Comparison of ENCODE assay signal across 9 mouse cellular contexts in the genomic region with DNA sequence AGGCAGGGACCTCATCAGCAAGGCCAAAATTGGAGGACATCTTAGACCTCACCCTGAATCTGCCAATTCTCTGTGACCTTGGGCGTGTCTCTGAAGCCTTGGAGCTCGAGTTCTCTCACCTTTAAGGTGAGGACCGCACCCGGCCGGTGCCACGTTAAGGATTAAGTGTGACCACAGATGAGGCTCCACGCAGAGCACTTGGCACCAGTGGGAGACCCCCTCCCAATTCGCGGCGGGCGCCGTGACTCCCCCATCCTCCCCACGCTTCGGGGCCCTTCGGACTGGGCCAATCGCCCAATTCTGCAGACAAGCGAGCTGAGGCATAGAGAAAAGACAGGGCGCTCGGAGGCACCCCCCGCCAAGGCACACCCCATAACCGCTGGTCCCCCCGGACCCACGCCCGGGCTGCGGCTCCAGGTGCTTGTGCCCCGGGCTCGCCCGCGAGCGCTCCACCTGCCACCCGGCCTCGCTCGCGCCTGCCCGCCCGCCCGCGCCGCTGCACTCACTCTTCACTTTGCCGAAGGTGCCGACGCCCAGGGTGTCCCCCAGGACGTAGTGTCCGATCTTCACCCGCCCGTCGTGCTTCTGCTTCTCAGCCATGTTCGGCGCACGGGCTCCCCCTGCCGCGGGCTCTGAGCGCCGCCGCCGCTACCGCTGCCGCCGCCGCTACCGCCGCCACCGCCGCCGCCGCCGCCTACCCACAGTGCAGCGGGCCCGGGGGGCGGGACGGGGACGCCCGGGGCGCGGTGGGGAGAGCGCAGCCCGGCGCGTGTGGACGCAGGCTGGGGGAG. TPM values are rescaled to one million over a fixed set of nuclear protein-coding genes. Genes with fewer than 3 reads are reported as not detected.
DNase-seq lines count a peak whose midpoint lies in the region; ATAC-seq and TF ChIP-seq lines count a peak whose summit lies in the region.
"Had no signal": no experiment of that assay in that cellular context is flagged by ENCODE, and none has a peak within 500 bp of the region (broad histone marks: within the 10 kb centered on the region; RNA-seq: fewer than 3 reads in every experiment).

Gene Prkaa2, minus strand, starts transcription at position 692 of the 791 bp plus-strand sequence.

- peak within 1 kb of the TSS; percentile 83 for H3K4me2 ChIP-seq in CH12.LX (ENCODE audit: insufficient read depth, low read depth, poor library complexity, severe bottlenecking)

- peak; percentile 75 for ATAC-seq in frontal cortex, adult (ENCODE audit: low TSS enrichment)
- 0 out of 2 replicates have a peak, but pooled peaks have one; percentile 33 for ATAC-seq in neutrophil, adult 5-6 weeks (ENCODE audit: extremely low read depth, insufficient number of reproducible peaks, low FRiP score, poor library complexity, severe bottlenecking)

- in situ Hi-C loops in CH12.LX (cut with MboI; ENCODE audit: low pct_ligation_motif_present, low pct_unique_long_range_greater_than_20kb, low sequenced_read_pairs), result no loop called here

- 1% methylated on average over 80 of the region's 80 CpGs for WGBS in lung, adult 2 months

- peaks cover 8% of the 10 kb centered on the region for H3K27me3 ChIP-seq in CH12.LX (replicated peaks)

- no peaks in the 10 kb centered on the region for H3K79me2 ChIP-seq in CH12.LX (replicated peaks; ENCODE audit: control insufficient read depth, extremely low read depth, insufficient read depth, poor library complexity, severe bottlenecking)

- no peaks in the 10 kb centered on the region for H3K9me3 ChIP-seq in CH12.LX (replicated peaks; ENCODE audit: low read length)

- TF ChIP-seq RAD21 in CH12.LX (IDR thresholded peaks at IDR 0.05; ENCODE audit: low read depth, low read length), result no peak

- dilution Hi-C loops in CH12.LX (cut with MboI; ENCODE audit: extremely low pct_ligation_motif_present, extremely low pct_unique_long_range_greater_than_20kb, low sequenced_read_pairs), result no loop called here

- peak within 1 kb of the TSS; percentile 26 to 78 (median 59) for H3K4me3 ChIP-seq in CH12.LX (replicated peaks in 1 of 3; ENCODE audit: low read depth in 2 of 3, low read length in 2 of 3, poor library complexity in 1 of 3)
- H3K4me3 ChIP-seq in lung, adult 2 months (replicated peaks; ENCODE audit: extremely low read depth, low read depth, low read length), result peak within 1 kb of the TSS; percentile 82

- no peak for TF ChIP-seq EP300 in CH12.LX (IDR thresholded peaks at IDR 0.05; ENCODE audit: low read length)

- H3K36me3 ChIP-seq in CH12.LX (replicated peaks in 1 of 2; ENCODE audit: control insufficient read depth in 1 of 2, insufficient read depth in 1 of 2, low read length in 1 of 2), result no peaks in the 10 kb centered on the region

- no peak for TF ChIP-seq CTCF in CH12.LX (conservative IDR thresholded peaks at IDR 0.05 in 1 of 2, IDR thresholded peaks at IDR 0.05 in 1 of 2; ENCODE audit: low read depth in 2 of 2, low read length in 2 of 2)
- TF ChIP-seq CTCF in lung, adult 2 months (IDR thresholded peaks at IDR 0.05; ENCODE audit: insufficient read depth, low read length), result no peak

- no peak for DNase-seq in CH12.LX (ENCODE audit: extremely low read depth)
- DNase-seq in cerebellum, adult 18-20 months, result peak; percentile 77 to 92
- peak; percentile 85 for DNase-seq in heart, postnatal 4 days
- DNase-seq in layer of hippocampus, adult 8-10 months (ENCODE audit: low spot score in 2 of 2), result peak; percentile 51 to 70
- DNase-seq in lung, adult 2 months, result peak; percentile 78
- DNase-seq in testis, postnatal 10 days (ENCODE audit: low spot score), result peak; percentile 84

- no peak for TF ChIP-seq POLR2A in CH12.LX (IDR thresholded peaks at IDR 0.05; ENCODE audit: low read depth, low read length)
- 0 out of 2 replicates have a peak, but pooled peaks have one; percentile 49 for TF ChIP-seq POLR2A in lung, adult 2 months (IDR thresholded peaks at IDR 0.05; ENCODE audit: borderline replicate concordance, extremely low read depth, low read depth, low read length)

- H3K9ac ChIP-seq in CH12.LX (ENCODE audit: insufficient read depth, low read depth), result peak within 1 kb of the TSS; percentile 65

- no peak within 1 kb of the TSS for H3K27ac ChIP-seq in CH12.LX (ENCODE audit: insufficient read depth, low read depth)

- peaks cover 0 to 3% of the 10 kb centered on the region in 2 experiments; a peak in 1 of 4 replicates for H3K4me1 ChIP-seq in CH12.LX (ENCODE audit: control insufficient read depth in 1 of 2, insufficient read depth in 2 of 2)
- H3K4me1 ChIP-seq in lung, adult 2 months (ENCODE audit: control insufficient read depth, insufficient read depth, low read length), result peaks cover 4% of the 10 kb centered on the region

TF ChIP-seq in CH12.LX, 34 proteins besides CTCF, POLR2A, EP300 and RAD21:
- TF ChIP-seq SIN3A (IDR thresholded peaks at IDR 0.05; ENCODE audit: low read length), result no peak
- TF ChIP-seq ELF1 (IDR thresholded peaks at IDR 0.05; ENCODE audit: low read depth, low read length), result no peak
- no peak for TF ChIP-seq ZC3H11A (IDR thresholded peaks at IDR 0.05; ENCODE audit: low read depth, low read length)
- TF ChIP-seq MXI1 (IDR thresholded peaks at IDR 0.05; ENCODE audit: low read depth, low read length), result 0 out of 2 replicates have a peak, but pooled peaks have one; percentile 38
- no peak for TF ChIP-seq NELFE (IDR thresholded peaks at IDR 0.05; ENCODE audit: low read depth, low read length)
- no peak for TF ChIP-seq IRF4 (IDR thresholded peaks at IDR 0.05; ENCODE audit: low read depth, low read length)
- TF ChIP-seq POLR2AphosphoS2 (IDR thresholded peaks at IDR 0.05; ENCODE audit: low read depth, low read length), result no peak
- no peak for TF ChIP-seq TBP (conservative IDR thresholded peaks at IDR 0.05; ENCODE audit: low read depth, low read length)
- no peak for TF ChIP-seq E2F4 (IDR thresholded peaks at IDR 0.05; ENCODE audit: insufficient replicate concordance, low read depth, low read length)
- 0 out of 2 replicates have a peak, but pooled peaks have one; percentile 42 for TF ChIP-seq UBTF (IDR thresholded peaks at IDR 0.05; ENCODE audit: low read depth, low read length)
- no peak for TF ChIP-seq BHLHE40 (IDR thresholded peaks at IDR 0.05; ENCODE audit: low read depth, low read length)
- TF ChIP-seq JUND (conservative IDR thresholded peaks at IDR 0.05; ENCODE audit: low read depth, low read length), result no peak

RNA-seq across cellular contexts. Expression of gene Prkaa2, which starts in this region (rescaled TPM):
- total RNA-seq in CH12.LX (2012; rRNA removed) (0.34 and 0.68 TPM in 2 replicates), CH12.LX (2014; rRNA removed) (0.23 TPM in 2 replicates)
- polyA plus RNA-seq in CH12.LX (2012; ENCODE audit: insufficient read length, low read depth), result 0.20 and 0.29 TPM in 2 replicates
- total RNA-seq in heart, postnatal 4 days (2021), result 10 to 100 TPM; 88.5 to 89.9 TPM
- total RNA-seq in layer of hippocampus, adult 8-10 months (2022), result 10 to 100 TPM; 19.1 to 21.2 (median 20.1) TPM
- polyA plus RNA-seq in lung, adult 2 months (2012; rRNA removed), result 2.7 and 5.2 TPM in 2 replicates
- total RNA-seq in neutrophil, adult 5-6 weeks (2017), result 0.12 and 0.25 TPM in 2 replicates
- total RNA-seq: MEL had no signal

Comparison
In these comparisons a context has a peak if more than half of its experiments do, and no peak if none do; other contexts are left out.
1. RNA of gene Prkaa2 (total RNA-seq): 88.5 to 89.9 TPM in heart, postnatal 4 days and 19.1 to 21.2 TPM in layer of hippocampus, adult 8-10 months; 0.23 to 0.68 TPM in CH12.LX and 0.12 to 0.25 TPM in neutrophil, adult 5-6 weeks; every median in the first group is over 10 times any median in the second.
2. RNA of gene Prkaa2 (total RNA-seq): 88.5 to 89.9 TPM in heart, postnatal 4 days; 19.1 to 21.2 TPM in layer of hippocampus, adult 8-10 months; every median in the first group is over 4 times any median in the second.
3. Peak in ATAC-seq in neutrophil, adult 5-6 weeks; RNA of the gene not detected or under 1 TPM.